Comparison of ENCODE assay signal across 8 mouse cellular contexts in the genomic region with DNA sequence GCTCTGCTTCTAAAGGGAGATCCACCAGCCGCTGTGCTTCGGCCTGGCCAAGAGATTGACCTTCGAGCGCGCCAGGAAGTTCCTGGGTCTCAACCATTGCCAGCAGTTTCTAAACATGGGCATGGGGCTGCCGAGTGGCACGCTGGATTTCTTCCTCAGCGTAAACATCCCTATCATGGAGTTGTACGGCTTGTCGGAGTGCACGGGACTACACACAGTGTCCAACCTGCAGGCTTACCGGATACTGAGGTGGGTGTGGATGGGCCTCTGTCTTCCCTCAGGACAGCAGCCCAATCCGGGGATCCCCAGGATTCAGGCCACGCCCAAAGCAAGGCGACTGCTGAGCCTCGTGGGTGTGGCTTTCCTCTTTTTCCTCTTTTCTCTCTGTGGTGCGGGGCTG. TPM values are rescaled to one million over a fixed set of nuclear protein-coding genes. Genes with fewer than 3 reads are reported as not detected.
DNase-seq lines count a peak whose midpoint lies in the region; ATAC-seq and TF ChIP-seq lines count a peak whose summit lies in the region.

No protein-coding gene starts in this region.

- no peaks in the 10 kb centered on the region for H3K36me3 ChIP-seq in intestine, embryonic 14.5 days (ENCODE audit: control insufficient read depth, insufficient read depth, low read length)
- peaks cover 6% of the 10 kb centered on the region for H3K36me3 ChIP-seq in neural tube, embryonic 13.5 days

- DNase-seq in layer of hippocampus, adult 2 months (ENCODE audit: low spot score in 2 of 2): peak in 1 of 2 experiments; percentile 21
- DNase-seq in layer of hippocampus, adult 9-11 months: no peak
- DNase-seq in intestine, embryonic 14.5 days (ENCODE audit: low spot score): no peak
- no peak for DNase-seq in layer of hippocampus, adult 11-12 months (ENCODE audit: low spot score)
- DNase-seq in thymus, adult 18-20 months: no peak
- no peak for DNase-seq in right cerebral cortex, postnatal 36 days (ENCODE audit: low spot score in 2 of 2)

- H3K4me2 ChIP-seq in intestine, embryonic 14.5 days (ENCODE audit: low read length): peak overlapping the region; percentile 40
- 0 out of 2 replicates have a peak overlapping the region, but pooled peaks have one; percentile 9 for H3K4me2 ChIP-seq in neural tube, embryonic 13.5 days

- peaks cover 2% of the 10 kb centered on the region for H3K4me1 ChIP-seq in bone marrow, adult 2 months (ENCODE audit: control insufficient read depth, insufficient read depth, low read length)
- no peaks in the 10 kb centered on the region; the same call in 1 of the 2 replicates for H3K4me1 ChIP-seq in intestine, embryonic 14.5 days (replicated peaks; ENCODE audit: control insufficient read depth, insufficient read depth, low read length)
- H3K4me1 ChIP-seq in neural tube, embryonic 13.5 days (replicated peaks): no peaks in the 10 kb centered on the region

- H3K27ac ChIP-seq in layer of hippocampus, adult 2 months: peak overlapping the region; percentile 47
- H3K27ac ChIP-seq in bone marrow, adult 2 months (ENCODE audit: control insufficient read depth, insufficient read depth, low read depth, low read length, poor library complexity): no peak overlapping the region
- H3K27ac ChIP-seq in intestine, embryonic 14.5 days (ENCODE audit: low read depth): no peak overlapping the region
- no peak overlapping the region for H3K27ac ChIP-seq in neural tube, embryonic 13.5 days (replicated peaks)

- no peak for ATAC-seq in intestine, embryonic 14.5 days (replicated peaks; ENCODE audit: low FRiP score, low TSS enrichment, low read depth)
- no peak for ATAC-seq in neural tube, embryonic 13.5 days (ENCODE audit: low read depth)

- no peak overlapping the region for H3K9ac ChIP-seq in intestine, embryonic 14.5 days (ENCODE audit: low read length)
- no peak overlapping the region for H3K9ac ChIP-seq in neural tube, embryonic 13.5 days

- 0 out of 2 replicates have a peak, but pooled peaks cover 3% of the 10 kb centered on the region for H3K9me3 ChIP-seq in intestine, embryonic 14.5 days (ENCODE audit: control insufficient read depth, low read length)
- no peaks in the 10 kb centered on the region for H3K9me3 ChIP-seq in neural tube, embryonic 13.5 days

- no peak for TF ChIP-seq CTCF in layer of hippocampus, adult 2 months (conservative IDR thresholded peaks at IDR 0.05)
- TF ChIP-seq CTCF in bone marrow, adult 2 months (IDR thresholded peaks at IDR 0.05; ENCODE audit: control insufficient read depth, insufficient read depth, low read length): no peak

- peak overlapping the region; percentile 42 for H3K4me3 ChIP-seq in layer of hippocampus, adult 2 months
- H3K4me3 ChIP-seq in bone marrow, adult 2 months (replicated peaks; ENCODE audit: control insufficient read depth, low read depth, low read length): peak overlapping the region; percentile 49
- H3K4me3 ChIP-seq in intestine, embryonic 14.5 days (ENCODE audit: low read depth, low read length): 0 out of 2 replicates have a peak overlapping the region, but pooled peaks have one; percentile 11
- H3K4me3 ChIP-seq in neural tube, embryonic 13.5 days: no peak overlapping the region

- TF ChIP-seq POLR2A in bone marrow, adult 2 months (IDR thresholded peaks at IDR 0.05; ENCODE audit: borderline replicate concordance, control insufficient read depth, low read depth, low read length): no peak

- WGBS in bone marrow, adult 2 months: 37% methylated on average over 17 of the region's 17 CpGs
- 33% methylated on average over 17 of the region's 17 CpGs for WGBS in intestine, embryonic 14.5 days
- WGBS in neural tube, embryonic 13.5 days: 49% methylated on average over 17 of the region's 17 CpGs

- no peaks in the 10 kb centered on the region for H3K27me3 ChIP-seq in intestine, embryonic 14.5 days (replicated peaks; ENCODE audit: control insufficient read depth, insufficient read depth, low read length)
- no peaks in the 10 kb centered on the region for H3K27me3 ChIP-seq in neural tube, embryonic 13.5 days

RNA-seq across cellular contexts. Expression of a gene that starts 8.3 kb away (rescaled TPM):
- under 1 TPM; 0.13 to 0.22 TPM for total RNA-seq in layer of hippocampus, adult 2 months (2021)
- 0.92 TPM in 1 of 2 replicates, not detected in the other for polyA plus RNA-seq in bone marrow, adult 2 months (2011; ENCODE audit: insufficient read depth, insufficient read length, low replicate concordance, missing spikeins)
- polyA plus RNA-seq in intestine, embryonic 14.5 days (2014; fragmentation: Nextera tagmentation; extraction: Ambion mirVana): 0.12 and 0.34 TPM in 2 replicates
- polyA plus RNA-seq in neural tube, embryonic 13.5 days (2015; fragmentation: Nextera tagmentation; extraction: Ambion mirVana): 0.54 and 0.60 TPM in 2 replicates

RNA-seq across cellular contexts. Expression of a gene that starts 9.4 kb away (rescaled TPM):
- not detected for total RNA-seq in layer of hippocampus, adult 2 months (2021)
- polyA plus RNA-seq in bone marrow, adult 2 months (2011; ENCODE audit: insufficient read depth, insufficient read length, low replicate concordance, missing spikeins): not detected in 2 replicates
- polyA plus RNA-seq in intestine, embryonic 14.5 days (2014; fragmentation: Nextera tagmentation; extraction: Ambion mirVana): not detected in 2 replicates
- polyA plus RNA-seq in neural tube, embryonic 13.5 days (2015; fragmentation: Nextera tagmentation; extraction: Ambion mirVana): not detected in 2 replicates

RNA-seq across cellular contexts. Expression of a gene that starts 51.6 kb away (rescaled TPM):
- total RNA-seq in layer of hippocampus, adult 2 months (2021): 10 to 100 TPM; 81.0 to 87.5 TPM
- 12.1 and 17.3 TPM in 2 replicates for polyA plus RNA-seq in bone marrow, adult 2 months (2011; ENCODE audit: insufficient read depth, insufficient read length, low replicate concordance, missing spikeins)
- polyA plus RNA-seq in intestine, embryonic 14.5 days (2014; fragmentation: Nextera tagmentation; extraction: Ambion mirVana): 26.7 and 30.4 TPM in 2 replicates
- polyA plus RNA-seq in neural tube, embryonic 13.5 days (2015; fragmentation: Nextera tagmentation; extraction: Ambion mirVana): 66.8 and 68.0 TPM in 2 replicates

RNA-seq across cellular contexts. Expression of a gene that starts 52.8 kb away (rescaled TPM):
- 1 to 10 TPM; 5.4 to 6.4 TPM for total RNA-seq in layer of hippocampus, adult 2 months (2021)
- 16.2 and 18.2 TPM in 2 replicates for polyA plus RNA-seq in bone marrow, adult 2 months (2011; ENCODE audit: insufficient read depth, insufficient read length, low replicate concordance, missing spikeins)
- polyA plus RNA-seq in intestine, embryonic 14.5 days (2014; fragmentation: Nextera tagmentation; extraction: Ambion mirVana): 4.5 and 4.9 TPM in 2 replicates
- polyA plus RNA-seq in neural tube, embryonic 13.5 days (2015; fragmentation: Nextera tagmentation; extraction: Ambion mirVana): 4.6 and 5.2 TPM in 2 replicates
